Mouse (Mus musculus): ENCODE measurements around the gene Bcorl1. TPM values are rescaled to one million over a fixed set of nuclear protein-coding genes. Genes with fewer than 3 reads are reported as not detected.

Gene Bcorl1
- polyA plus RNA-seq (2015; fragmentation: Nextera tagmentation; extraction: Ambion mirVana), result 3.4 and 3.7 TPM in 2 replicates

GRCm38 (mm10) chrX:48341141-48341540 is at the start of gene Bcorl1:
TSS of gene Bcorl1 (plus strand) at chrX:48341358.

Other genes starting within 250 kb of the Bcorl1 start
- 0.87 and 1.1 TPM in 2 replicates for gene Xpnpep2, start 232.6 kb upstream of the Bcorl1 start, polyA plus RNA-seq (2015; fragmentation: Nextera tagmentation; extraction: Ambion mirVana)
- gene Sash3, start 194.9 kb upstream of the Bcorl1 start, polyA plus RNA-seq (2015; fragmentation: Nextera tagmentation; extraction: Ambion mirVana), result 1.7 and 2.5 TPM in 2 replicates
- gene Zdhhc9, start 132.5 kb upstream of the Bcorl1 start, polyA plus RNA-seq (2015; fragmentation: Nextera tagmentation; extraction: Ambion mirVana), result 1.8 and 2.3 TPM in 2 replicates
- gene Utp14a, start 84.5 kb upstream of the Bcorl1 start, polyA plus RNA-seq (2015; fragmentation: Nextera tagmentation; extraction: Ambion mirVana), result 9.6 and 10.5 TPM in 2 replicates
- 3.1 and 3.3 TPM in 2 replicates for gene Elf4, start 121.8 kb downstream of the Bcorl1 start, polyA plus RNA-seq (2015; fragmentation: Nextera tagmentation; extraction: Ambion mirVana)
- 60.4 and 64.0 TPM in 2 replicates for gene Aifm1, start 172.2 kb downstream of the Bcorl1 start, polyA plus RNA-seq (2015; fragmentation: Nextera tagmentation; extraction: Ambion mirVana)
- gene Rab33a, start 177.9 kb downstream of the Bcorl1 start, polyA plus RNA-seq (2015; fragmentation: Nextera tagmentation; extraction: Ambion mirVana), result 1.5 and 1.7 TPM in 2 replicates